8 mouse cellular contexts compared by ENCODE assay signal in genomic region chr3:152478599-152479435, GRCm38 (mm10).
A peak's percentile ranks its signal among the peaks of the same experiment; 100 is the strongest.
DNase-seq lines count a peak whose midpoint lies in the region; ATAC-seq and TF ChIP-seq lines count a peak whose summit lies in the region.

No protein-coding gene starts in this region.

- no peaks in the 10 kb centered on the region for H3K36me3 ChIP-seq in heart, embryonic 10.5 days
- H3K36me3 ChIP-seq in kidney, embryonic 15.5 days = no peaks in the 10 kb centered on the region
- H3K36me3 ChIP-seq in spleen, adult 2 months (ENCODE audit: control insufficient read depth, insufficient read depth, low read length) = no peaks in the 10 kb centered on the region

- intact Hi-C loops in gastrocnemius, postnatal 14 days (cut with DNase I; ENCODE audit: low total_unique reads) = loop anchor here (10.0 kb wide), 1 partner anchor 276 kb away; no protein-coding TSS in a partner anchor

- H3K9ac ChIP-seq in kidney, embryonic 15.5 days = peak overlapping the region; percentile 53

- H3K4me1 ChIP-seq in heart, embryonic 10.5 days = peaks cover 35% of the 10 kb centered on the region
- peaks cover 31% of the 10 kb centered on the region for H3K4me1 ChIP-seq in kidney, embryonic 15.5 days
- no peaks in the 10 kb centered on the region for H3K4me1 ChIP-seq in spleen, adult 2 months (ENCODE audit: control insufficient read depth, insufficient read depth, insufficient read length)

- H3K27me3 ChIP-seq in heart, embryonic 10.5 days (ENCODE audit: insufficient read depth, poor library complexity, severe bottlenecking) = 0 out of 2 replicates have a peak, but pooled peaks cover 3% of the 10 kb centered on the region
- no peaks in the 10 kb centered on the region for H3K27me3 ChIP-seq in kidney, embryonic 15.5 days
- no peaks in the 10 kb centered on the region for H3K27me3 ChIP-seq in spleen, adult 2 months (ENCODE audit: control insufficient read depth, insufficient read depth, low read length)

- TF ChIP-seq CTCF in spleen, adult 2 months (IDR thresholded peaks at IDR 0.05; ENCODE audit: extremely low read depth, insufficient read depth, insufficient read length, insufficient replicate concordance) = no peak

- peak overlapping the region; percentile 63 for H3K4me3 ChIP-seq in heart, embryonic 10.5 days
- peak overlapping the region; percentile 50 for H3K4me3 ChIP-seq in kidney, embryonic 15.5 days (replicated peaks)
- H3K4me3 ChIP-seq in spleen, adult 2 months (ENCODE audit: extremely low read depth, insufficient read depth, insufficient read length) = peak overlapping the region; percentile 56

- no peaks in the 10 kb centered on the region for H3K9me3 ChIP-seq in heart, embryonic 10.5 days
- H3K9me3 ChIP-seq in kidney, embryonic 15.5 days (replicated peaks) = no peaks in the 10 kb centered on the region

- WGBS in heart, embryonic 10.5 days = 3% methylated on average over 13 of the region's 16 CpGs
- 2% methylated on average over 14 of the region's 16 CpGs for WGBS in kidney, embryonic 15.5 days
- WGBS in spleen, adult 2 months = 3% methylated on average over 12 of the region's 16 CpGs

- DNase-seq in gastrocnemius, postnatal 25 days = peak; percentile 41
- DNase-seq in gastrocnemius, postnatal 14 days = no peak
- peak; percentile 68 for DNase-seq in c-Kit-positive CD71-positive TER-119-negative erythroid progenitor cells, embryonic 14.5 days (ENCODE audit: low read depth)
- DNase-seq in heart, embryonic 10.5 days (ENCODE audit: low spot score) = peak; percentile 92
- DNase-seq in lung, postnatal 36 days = peak; percentile 74
- peak; percentile 33 to 36 for DNase-seq in spleen, adult 2 months (ENCODE audit: low read depth in 1 of 2, low spot score in 2 of 2)
- no peak for DNase-seq in cerebellum, postnatal 4 days (ENCODE audit: low spot score in 2 of 2)

- H3K27ac ChIP-seq in heart, embryonic 10.5 days = peak overlapping the region; percentile 84
- H3K27ac ChIP-seq in kidney, embryonic 15.5 days = peak overlapping the region; percentile 80
- H3K27ac ChIP-seq in spleen, adult 2 months (ENCODE audit: insufficient read depth, low read length) = peak overlapping the region; percentile 20; the same call in 1 of the 2 replicates

- ATAC-seq in kidney, embryonic 15.5 days (replicated peaks; ENCODE audit: low FRiP score) = peak; percentile 85

- peak overlapping the region; percentile 85 for H3K4me2 ChIP-seq in kidney, embryonic 15.5 days

- no peak for TF ChIP-seq POLR2A in spleen, adult 2 months (IDR thresholded peaks at IDR 0.05; ENCODE audit: low read depth, low read length)

Comparison
In these comparisons a context has a peak if more than half of its experiments do, and no peak if none do; other contexts are left out.
1. DNase-seq: peak in gastrocnemius, postnatal 25 days (single experiment), c-Kit-positive CD71-positive TER-119-negative erythroid progenitor cells, embryonic 14.5 days (single experiment), heart, embryonic 10.5 days (single experiment), lung, postnatal 36 days (single experiment) and spleen, adult 2 months (2 of 2); none in gastrocnemius, postnatal 14 days (single experiment) and cerebellum, postnatal 4 days (0 of 2).
2. H3K27ac ChIP-seq: peak in every context shown above with its lines; median percentile 84 in heart, embryonic 10.5 days; 80 in kidney, embryonic 15.5 days; 20 in spleen, adult 2 months.
3. Peak in every context shown above with its lines, with median percentiles within 50 percentile points of each other: H3K4me3 ChIP-seq.